Mouse (Mus musculus): ENCODE measurements around the gene Emc7.

Emc7 gene

DNA sequence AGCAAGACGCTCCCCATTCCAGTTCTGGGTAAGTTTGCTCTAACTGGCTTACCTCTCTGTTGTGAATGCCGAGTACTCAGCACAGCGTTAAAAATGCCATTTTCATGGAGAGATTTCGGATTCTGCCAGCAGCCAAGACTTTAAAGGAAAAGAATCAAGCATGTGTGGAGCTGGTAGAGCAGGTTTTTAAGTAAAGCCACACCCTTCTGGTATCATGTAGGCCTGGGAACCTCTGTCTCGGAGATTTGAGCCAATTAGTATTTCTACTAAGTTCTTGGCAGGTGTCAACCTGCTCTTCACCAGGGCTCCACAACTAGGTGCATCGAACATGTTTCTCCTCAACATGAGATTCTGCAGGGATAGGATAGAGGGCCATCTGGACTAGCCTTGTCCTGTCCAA is 21.8 kb downstream of the Emc7 start:
- DNase-seq (ENCODE audit: low spot score in 2 of 2) = no peak

DNA sequence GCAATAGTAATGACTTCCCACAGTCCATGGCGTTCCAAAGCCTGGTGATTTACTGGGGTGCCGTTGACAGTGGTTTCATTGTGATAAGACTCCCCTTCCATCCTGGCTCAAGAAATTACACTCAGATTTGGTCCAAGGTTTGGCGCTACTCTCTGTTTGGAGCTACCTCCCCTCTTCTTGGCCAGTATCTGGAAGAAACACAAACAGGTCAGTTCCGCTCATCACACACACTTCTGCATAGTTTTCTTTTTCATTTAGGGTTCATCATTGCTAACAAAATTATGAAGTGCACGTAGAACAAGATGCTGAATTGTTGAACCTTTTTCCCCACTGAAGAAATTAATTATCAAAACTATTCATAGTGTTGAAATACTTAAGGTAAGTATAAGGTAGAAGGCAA is 25.9 kb downstream of the Emc7 start, which contains the start of gene Chrm5:
Gene Chrm5, minus strand, starts transcription at position 101 of the 400 bp plus-strand sequence.
- no peak for DNase-seq (ENCODE audit: low spot score in 2 of 2)

DNA sequence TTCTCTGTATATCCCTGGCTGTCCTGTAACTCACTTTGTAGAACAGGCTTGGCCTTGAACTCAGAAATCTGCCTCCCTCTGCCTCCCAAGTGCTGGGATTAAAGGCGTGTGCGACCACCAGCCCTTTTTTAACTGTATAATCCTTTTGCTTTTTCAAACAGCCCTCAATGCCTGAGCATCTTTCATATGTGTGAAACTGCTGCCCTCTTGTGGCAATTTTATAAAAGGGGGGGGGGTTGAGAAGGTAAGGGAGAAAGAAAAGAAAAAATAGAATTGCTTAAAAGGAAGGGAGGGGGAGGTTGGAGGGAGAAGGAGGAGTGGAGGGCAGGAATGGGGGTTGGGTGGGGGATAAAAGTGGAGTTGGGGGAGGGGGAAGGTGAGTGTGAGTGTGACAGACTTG is 26.8 kb downstream of the Emc7 start:
- no peak for DNase-seq (ENCODE audit: low spot score in 2 of 2)

DNA sequence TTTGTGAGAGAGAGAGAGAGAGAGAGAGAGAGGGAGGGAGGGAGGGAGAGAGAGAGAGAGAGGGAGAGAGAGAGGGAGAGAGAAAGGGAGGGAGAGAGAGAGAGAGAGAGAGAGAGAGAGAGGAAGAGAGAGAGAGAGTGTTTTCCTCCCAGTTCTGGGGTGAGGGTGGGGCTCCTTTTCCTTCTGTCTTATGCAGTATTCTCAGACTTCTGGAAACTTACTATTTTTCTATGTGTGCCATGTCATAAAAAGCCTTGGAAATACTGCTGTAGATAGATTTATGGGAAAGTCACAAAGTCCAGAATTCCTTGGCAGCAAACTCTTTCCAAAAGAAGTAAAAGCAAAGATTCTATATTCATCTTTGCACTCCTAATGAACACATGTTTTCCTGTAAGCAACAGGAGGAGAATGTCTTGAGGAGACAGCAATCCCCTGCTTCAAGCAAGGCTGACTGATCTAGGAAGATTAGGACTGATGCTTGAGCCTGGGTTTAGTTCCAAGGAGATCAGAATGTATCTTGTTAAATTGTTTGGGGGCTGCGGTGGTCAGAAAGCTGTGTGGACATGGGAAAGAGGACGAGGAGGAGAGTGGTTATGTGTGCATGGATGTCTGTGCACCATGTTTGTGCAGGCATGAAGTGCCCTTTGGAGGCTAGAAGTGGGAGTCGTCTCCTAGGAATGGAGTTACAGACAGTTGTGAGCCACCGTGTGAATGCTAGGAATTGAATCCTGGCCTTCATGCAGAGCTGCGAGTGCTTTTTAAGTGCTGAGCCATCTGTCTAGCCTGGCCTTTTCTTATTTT is 27.9 kb downstream of the Emc7 start:
- DNase-seq (ENCODE audit: low spot score in 2 of 2) = peak in 1 of 2 experiments; percentile 62

DNA sequence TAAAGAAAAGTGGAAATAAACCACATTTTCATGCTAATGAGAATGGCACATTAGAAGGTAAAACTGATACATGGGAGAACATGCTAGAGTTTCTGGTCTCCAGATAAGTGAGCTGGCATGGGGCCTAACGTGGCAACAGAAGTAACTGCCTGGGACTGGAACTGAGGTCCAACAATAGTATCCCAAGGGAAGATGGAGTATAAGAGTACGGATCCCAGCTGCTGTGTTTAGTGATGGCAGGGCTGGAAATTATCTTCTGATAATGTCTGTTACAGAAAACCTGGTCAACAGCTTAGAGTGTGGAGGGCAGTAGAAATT is 28.5 kb downstream of the Emc7 start:
- DNase-seq (ENCODE audit: low spot score in 2 of 2) = peak in 1 of 2 experiments; percentile 52

DNA sequence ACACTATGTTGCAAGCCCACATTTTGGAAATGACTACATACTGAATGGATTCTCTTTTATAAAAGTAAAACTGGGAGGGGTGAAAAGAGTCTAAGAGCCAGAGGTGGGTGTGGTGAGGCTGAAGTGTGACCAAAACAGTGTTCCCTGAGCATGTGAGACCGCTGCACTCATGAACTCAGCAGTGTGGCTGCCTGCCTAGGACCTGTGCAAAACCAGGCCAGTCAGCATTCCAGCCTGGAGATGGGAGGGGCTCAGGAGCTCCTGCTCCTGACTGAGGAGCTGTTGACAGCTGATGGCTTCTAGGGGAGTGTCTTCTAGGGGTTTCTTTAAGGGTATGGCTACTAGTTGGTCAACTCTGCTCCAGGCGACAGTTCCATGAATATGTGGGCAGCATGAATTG is 30.1 kb downstream of the Emc7 start:
- no peak for DNase-seq (ENCODE audit: low spot score in 2 of 2)

DNA sequence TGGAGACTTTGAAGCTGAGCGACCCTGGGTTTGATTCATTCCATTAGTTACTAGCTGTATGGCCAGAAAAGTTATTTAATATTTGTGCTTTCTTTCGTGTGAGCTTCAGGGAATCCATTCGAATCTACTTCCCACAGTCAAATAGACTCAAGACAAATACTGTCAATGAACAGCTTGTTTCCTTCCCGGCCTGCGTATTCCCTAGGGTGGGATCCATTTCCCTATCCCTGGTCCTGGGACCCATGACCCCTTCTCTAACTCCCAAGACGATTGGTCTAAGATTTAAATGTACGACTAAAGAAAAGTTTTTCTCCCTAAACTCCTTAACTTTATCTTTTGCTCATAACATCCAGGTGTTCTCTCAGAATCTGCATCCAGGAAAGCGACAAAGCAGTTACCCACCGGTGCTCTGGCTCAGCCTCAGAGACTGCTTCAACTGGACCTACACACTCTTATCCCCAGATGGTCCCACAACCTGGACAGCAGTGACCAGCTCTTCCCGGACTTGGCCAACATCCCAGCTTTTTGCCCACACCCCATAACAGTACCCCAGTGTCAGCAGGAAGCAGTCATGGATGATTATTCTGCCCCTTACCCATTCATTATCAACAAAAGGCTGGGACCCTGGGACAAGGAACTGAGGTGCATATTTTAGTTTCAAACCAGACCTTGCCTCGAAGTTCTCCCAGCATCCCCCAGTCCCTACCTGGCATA is 35.8 kb downstream of the Emc7 start:
- DNase-seq (ENCODE audit: low spot score in 2 of 2) = no peak

DNA sequence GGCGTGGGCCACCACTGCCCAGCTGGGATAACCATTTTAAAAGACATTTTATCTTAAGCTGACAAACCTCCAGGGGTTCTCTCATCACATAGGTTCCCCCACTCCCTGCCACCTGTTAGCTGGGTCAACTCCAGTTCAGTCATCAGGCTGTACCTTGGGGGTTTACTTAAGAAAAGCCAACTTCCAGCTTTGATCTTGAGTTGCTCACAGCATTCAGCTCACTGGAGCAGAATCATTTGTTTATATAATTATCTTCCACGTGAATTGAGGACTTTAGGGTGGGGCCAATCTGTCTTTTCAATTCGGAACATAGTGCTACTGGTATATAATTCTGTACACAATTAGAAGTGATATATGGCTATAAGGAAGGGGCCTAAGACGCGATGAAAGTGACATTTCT is 36.8 kb downstream of the Emc7 start:
- DNase-seq (ENCODE audit: low spot score in 2 of 2) = no peak

DNA sequence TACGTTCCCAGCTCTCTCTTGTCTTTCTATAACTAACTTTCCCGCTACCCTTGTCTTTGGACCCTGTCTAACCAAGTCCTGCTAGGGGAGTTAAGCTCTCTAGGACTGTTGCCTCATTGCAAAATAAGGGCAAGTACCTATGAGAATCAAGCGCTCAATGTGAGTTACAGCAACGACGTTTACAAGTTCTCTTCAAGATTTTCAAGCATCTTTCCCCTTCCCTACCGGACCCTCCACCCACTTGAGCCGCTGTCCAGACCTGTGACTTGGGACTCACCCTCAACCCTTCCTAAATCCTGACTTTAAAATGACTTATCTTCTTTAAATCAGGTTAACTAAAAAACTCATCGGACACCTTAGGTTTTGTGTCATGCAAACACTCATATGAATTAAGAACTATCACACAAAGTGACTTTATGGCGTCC is 37.6 kb downstream of the Emc7 start:
- DNase-seq (ENCODE audit: low spot score in 2 of 2) = no peak

DNA sequence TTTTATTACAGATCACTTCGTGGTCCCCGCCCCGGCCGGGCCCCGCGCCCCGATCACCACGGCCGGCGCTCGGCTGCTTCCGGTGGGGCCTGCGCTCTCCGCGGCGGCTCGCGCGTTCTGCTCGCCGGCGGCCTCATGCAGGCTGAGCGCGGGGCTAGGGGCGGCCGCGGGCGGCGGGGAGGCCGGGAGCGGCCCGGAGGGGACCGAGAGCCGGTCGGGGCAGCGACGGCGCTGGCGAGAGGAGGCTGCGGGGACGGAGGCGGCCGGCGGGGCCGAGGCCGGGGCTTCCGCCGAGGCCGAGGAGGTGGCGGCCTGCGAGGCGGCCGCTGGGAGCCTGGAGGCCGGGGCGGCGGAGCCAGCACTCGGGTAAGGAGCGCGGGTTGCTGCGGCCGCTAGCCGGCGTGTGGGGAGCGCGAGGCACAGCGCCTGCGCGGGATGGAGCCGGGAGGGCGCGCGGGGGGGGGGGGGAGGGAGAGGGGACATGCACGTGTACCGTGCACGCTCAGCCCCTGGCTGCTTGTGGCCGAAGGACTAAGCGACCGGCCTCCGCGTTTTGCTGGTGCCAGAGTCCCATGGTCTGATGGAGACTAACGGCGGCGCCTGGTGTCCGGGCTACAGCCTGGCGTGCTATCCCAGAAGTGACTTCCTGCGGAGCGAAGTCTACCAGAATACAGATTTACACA is 38.2 kb downstream of the Emc7 start, which contains the start of gene Aven:
Gene Aven, plus strand, starts transcription at position 109 of the 683 bp plus-strand sequence.
- peak; percentile 85 to 87 for DNase-seq (ENCODE audit: low spot score in 2 of 2)

DNA sequence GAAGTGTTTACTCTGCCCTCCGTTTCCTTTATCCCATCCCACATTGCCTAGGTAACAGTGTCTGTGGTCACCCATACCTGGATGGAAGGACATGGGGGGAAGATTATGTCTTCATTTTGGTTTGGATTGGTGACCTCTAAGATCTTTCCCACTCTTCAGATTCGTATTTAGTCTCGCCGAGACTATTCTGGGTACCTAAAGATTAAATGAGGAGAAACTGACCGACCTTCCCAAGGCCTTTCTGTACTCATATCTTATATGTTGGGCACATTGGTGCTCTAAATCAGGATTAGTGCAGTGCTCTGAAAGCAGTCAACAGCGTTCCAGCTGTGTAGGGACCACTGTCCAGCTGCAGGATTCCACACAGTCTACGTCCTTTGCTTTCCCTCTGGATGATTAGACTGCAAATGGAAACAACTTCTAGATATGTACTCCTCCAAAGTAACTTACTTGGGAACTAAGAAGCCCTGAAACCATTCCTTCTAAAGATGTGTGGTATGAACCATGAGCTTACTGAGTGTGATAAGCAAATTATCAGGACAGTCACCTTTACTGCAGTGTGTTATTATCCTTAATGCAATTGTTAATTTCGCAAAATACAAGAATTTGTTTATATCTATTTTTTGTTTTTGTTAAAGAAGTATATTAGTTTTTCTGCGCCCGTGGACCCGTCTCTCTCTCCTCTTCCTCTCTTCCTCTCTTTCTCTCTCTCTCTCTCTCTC is 38.9 kb downstream of the Emc7 start:
- DNase-seq (ENCODE audit: low spot score in 2 of 2) = no peak

DNA sequence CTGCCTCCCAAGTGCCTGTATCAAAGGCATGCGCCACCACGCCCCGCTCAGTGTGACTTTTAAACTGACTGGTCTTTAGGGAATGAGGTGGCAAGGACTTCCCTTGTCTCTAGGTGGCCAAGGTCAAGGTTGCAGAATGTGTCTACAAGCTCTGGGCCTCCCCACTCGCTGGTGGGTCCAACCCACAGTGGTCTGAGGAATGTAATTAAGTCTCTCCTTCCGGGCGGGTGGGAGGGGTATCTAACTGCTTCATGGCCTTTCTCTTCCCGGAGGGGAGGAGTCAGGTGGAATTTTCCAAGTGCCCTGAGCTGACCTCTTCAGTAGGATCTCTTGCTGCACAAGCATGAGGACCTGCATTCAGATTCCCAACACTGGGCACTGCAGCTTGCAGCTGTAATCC is 43.1 kb downstream of the Emc7 start:
- no peak for DNase-seq (ENCODE audit: low spot score in 2 of 2)

DNA sequence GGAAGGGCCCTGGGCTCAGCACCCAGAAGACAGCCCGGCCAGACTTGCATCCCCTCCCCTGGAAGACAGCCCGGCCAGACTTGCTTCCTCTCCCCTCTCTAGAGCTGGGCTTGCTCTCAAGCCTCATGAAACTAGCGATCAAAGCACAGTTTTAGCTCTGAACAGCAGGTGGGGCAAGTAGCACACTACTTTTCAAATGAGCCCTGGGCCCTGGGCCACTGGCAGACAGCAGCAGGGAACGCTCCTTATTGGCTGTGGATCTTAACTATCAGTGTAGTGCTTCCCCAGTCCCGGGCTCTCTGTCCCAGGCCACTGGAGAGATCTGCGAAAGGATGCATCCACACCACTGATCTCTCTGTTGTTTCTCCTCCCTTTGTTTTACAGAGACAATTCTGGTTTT is 46.4 kb downstream of the Emc7 start:
- DNase-seq (ENCODE audit: low spot score in 2 of 2) = peak; percentile 85 to 86

DNA sequence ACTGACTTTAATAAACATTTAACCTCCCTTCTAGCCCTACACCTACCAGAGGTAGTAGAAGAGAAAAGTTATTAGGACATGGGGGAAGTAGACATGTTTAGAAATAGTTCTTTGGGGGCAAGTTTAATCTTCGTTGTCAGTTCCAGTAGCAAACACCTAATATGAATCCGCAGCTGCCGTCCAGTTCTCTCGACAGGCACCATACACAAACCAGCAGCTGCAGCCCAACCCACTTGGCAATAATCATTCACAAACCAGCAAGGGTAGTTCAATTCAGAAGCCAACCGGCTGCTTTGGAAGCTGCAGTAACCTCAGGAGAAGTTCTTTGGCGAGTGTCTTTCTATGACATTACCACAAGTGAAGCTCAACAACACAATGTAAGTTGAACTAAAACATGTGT is 49.2 kb downstream of the Emc7 start:
- no peak for DNase-seq (ENCODE audit: low spot score in 2 of 2)

DNA sequence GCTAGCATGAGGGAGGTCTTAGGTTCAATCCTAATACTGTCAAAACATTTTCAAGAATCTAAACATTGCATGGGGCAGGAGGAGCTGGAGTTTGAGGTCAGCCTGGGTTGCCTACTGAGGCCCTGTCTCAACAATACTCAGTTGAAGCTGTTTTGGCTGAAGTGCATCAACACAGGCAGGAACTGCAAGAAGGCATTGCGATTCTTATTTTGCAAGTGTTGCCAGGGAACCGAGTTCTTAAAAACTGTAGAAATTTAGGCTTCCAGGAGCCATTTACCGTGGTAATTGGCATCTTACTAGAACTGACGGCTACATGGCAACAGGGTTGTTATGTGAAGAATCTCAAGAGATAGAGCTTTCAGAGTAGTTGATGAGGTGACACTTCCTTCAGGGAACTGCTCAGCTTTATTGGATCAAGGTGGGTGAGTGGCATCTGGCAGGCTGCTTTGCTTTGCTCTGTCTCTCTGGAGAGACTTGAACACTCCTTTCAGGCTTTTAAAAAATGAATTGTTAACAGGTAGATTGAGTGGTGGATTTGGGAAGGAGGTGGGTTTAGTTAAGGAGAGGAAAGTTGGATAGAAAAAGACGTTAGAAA is 52.1 kb downstream of the Emc7 start:
- DNase-seq (ENCODE audit: low spot score in 2 of 2) = no peak

DNA sequence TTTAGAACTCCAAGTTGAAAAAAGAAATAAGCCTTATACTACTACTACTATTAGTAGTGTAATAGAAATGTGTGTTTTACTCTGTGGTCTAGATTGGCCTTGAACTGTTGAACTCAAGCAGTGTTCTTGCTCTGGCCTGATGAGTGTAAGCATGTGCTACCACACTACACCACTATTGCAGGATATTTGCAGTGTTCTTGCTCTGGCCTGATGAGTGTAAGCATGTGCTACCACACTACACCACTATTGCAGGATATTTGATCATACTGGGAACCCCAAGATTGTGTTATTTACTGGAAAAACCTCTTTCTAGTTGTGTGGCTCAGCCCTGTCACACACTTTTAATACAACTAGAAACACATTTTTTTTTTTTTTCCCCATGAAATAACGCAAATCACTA is 52.6 kb downstream of the Emc7 start:
- DNase-seq (ENCODE audit: low spot score in 2 of 2) = no peak

DNA sequence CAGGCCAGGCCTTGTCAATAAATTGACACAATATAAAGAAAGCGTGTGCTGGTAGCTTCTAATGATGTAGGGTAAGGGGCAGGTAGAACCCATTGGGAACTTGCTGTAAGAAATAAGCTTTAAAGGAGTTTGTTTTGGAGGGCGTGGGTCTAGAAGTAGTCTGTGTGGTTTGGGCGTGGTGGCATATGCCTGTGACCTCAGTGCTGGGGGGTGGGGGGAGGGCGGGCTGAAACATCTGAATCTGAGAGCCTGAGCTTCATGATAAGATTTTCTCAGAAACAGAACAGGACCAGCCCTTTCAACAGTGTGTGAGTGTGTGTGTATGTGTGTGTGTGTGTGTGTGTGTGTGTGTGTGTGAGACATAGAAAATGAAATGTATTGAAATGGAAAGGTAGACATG is 55.3 kb downstream of the Emc7 start:
- DNase-seq (ENCODE audit: low spot score in 2 of 2) = no peak

DNA sequence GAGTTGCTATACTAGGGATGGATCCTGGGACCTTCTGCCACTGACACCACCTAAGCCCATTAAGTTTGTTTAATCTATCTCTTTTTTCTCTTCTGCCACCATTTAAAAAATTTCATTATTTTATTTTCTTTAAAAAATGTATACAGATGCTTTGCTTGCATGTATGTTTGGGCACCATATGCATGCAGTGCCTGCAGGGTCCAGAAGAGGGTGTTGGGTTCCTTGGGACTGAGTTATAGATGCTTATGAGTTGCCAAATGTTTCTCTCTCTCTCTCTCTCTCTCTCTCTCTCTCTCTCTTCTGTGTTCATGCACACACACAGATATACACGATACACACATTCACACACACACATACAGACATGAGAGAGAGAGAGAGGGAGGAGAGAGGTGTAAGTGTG is 58.2 kb downstream of the Emc7 start:
- DNase-seq (ENCODE audit: low spot score in 2 of 2) = no peak

DNA sequence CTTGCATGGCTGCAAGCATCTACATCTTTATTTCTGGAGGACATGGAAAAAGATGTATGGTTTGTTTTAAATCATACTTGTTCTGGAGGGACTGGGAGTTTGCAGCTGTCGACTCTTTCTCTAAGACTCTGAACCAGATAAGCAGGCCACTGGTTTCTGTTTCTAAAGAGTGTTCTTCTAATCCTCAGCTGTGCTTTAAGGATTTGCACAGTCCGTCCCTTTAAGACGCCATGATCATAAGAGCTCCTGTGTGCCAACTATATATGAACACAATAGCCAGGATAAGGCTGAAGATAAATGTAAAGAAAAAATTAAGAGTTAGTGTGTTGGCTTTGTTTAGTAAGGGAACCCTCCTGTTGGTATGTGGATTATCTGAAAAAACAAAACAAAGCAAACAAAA is 61.9 kb downstream of the Emc7 start:
- DNase-seq (ENCODE audit: low spot score in 2 of 2) = no peak

DNA sequence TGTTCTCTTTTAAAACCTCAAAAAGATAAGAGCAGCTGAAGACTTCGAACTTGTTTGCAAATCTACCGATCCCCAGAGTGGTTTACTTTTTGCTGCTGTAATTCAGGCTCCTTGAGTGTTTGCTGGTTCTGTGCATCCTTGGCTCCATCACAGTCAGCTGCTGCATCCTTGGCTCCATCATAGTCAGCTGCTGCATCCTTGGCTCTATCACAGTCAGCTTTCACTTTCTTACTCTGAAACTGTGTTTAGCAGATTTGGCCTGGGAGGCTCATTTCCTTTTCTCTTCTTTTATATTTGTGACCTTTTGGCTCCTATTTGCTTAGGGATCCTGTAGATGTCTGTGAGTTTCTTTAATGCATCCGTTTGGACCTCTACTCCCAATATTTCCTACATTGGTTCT is 62.4 kb downstream of the Emc7 start:
- no peak for DNase-seq (ENCODE audit: low spot score in 2 of 2)

DNA sequence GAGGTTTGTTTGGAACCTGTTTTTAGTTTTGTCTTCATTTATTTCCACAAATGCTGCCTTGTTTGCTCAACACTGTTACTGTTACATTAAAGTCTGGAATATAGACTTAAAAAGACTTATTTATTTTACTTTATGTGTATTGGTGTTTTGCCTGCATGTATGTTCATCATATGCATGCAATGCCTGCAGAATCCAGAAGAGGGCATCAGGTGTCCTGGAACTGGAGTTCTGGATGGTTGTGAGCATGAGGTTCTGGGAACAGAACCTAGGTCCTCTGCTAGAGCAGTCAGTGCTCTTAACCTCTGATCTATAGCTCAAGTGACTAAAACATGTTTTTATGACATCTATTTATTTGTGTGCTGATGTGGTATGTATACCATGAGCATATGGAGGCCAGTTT is 63.7 kb downstream of the Emc7 start:
- no peak for DNase-seq (ENCODE audit: low spot score in 2 of 2)

Measured in right cerebral cortex, postnatal 10 days (tissue).